Mouse (Mus musculus): ENCODE measurements around the gene Tor1b. TPM values are rescaled to one million over a fixed set of nuclear protein-coding genes. Genes with fewer than 3 reads are reported as not detected.
"Not testable (repeated sequence)": the region's sequence is repeated elsewhere in the genome, so short reads cannot be mapped to it uniquely, and the experiment has no call there.

Tor1b gene
- polyA plus RNA-seq (2016; fragmentation: Nextera tagmentation; extraction: Ambion mirVana) = 21.9 and 22.4 TPM in 2 replicates

DNA sequence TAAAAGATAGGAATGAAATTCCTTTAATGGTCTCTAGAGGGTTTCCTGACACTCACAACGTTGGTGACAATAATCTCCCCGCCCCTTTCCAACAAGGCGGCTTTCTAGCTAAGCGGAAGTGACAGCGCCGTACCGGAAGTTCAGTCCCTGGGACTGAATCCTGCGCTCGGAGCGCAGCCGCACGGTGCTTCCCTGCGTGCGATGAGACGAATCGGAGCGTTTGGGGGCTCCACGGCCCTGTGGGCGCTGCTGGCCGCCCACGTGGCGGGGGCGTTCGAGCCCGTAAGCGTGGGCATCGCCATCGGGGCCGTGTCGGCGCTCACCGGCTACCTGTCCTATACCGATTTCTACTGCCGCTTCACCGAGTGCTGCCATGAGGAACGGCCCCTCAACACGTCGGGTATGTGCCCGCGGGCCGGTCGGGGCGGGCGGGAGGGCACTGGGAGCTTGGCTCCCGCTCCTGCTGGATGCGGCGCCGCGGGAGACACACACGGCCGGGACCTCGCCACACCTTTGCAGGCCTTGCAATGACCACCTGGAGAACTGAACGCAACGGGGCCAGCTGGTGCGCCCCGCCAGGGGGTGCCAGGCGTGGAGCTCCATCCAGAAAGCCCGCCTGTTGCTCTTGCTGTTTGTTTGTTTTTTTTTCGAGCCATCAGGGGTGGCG, at the start of gene Tor1b:
Gene Tor1b (plus strand): TSS at position 136 of the 667 bp plus-strand sequence.
- H3K9me3 ChIP-seq (replicated peaks) = no peaks in the 10 kb centered on the region
- peaks cover 32% of the 10 kb centered on the region for H3K4me1 ChIP-seq
- WGBS = under 1% methylated on average over 60 of the region's 60 CpGs
- peaks cover 35% of the 10 kb centered on the region for H3K36me3 ChIP-seq
- peak within 1 kb of the TSS; percentile 92 for H3K27ac ChIP-seq (replicated peaks)
- no peaks in the 10 kb centered on the region for H3K27me3 ChIP-seq (ENCODE audit: low read depth, poor library complexity, severe bottlenecking)
- DNase-seq (ENCODE audit: low spot score) = peak; percentile 91
- H3K4me3 ChIP-seq = peak within 1 kb of the TSS; percentile 99

DNA sequence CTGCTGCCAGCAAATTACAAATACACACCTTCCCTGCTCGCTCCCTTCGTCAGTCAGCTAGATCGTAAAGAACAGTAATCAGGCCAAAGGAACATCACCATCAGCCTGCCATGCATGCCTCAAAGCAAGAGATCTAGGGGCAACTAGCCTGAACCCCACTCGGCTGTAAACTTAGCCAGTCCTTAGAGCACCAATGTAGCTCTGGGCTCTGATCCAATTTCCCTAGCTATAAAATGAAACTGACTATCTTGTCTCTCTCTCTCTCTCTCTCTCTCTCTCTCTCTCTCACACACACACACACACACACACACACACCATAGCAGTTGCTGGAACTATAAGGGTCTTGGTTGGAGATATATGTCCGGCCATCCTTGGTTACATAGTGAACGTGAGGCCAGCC, 48.5 kb upstream of the Tor1b start:
- no peak overlapping the region for H3K27ac ChIP-seq (replicated peaks)
- WGBS = 92% methylated on average over 6 of the region's 6 CpGs
- no peak overlapping the region for H3K4me3 ChIP-seq
- H3K9me3 ChIP-seq (replicated peaks) = no peaks in the 10 kb centered on the region
- no peaks in the 10 kb centered on the region for H3K36me3 ChIP-seq
- peaks cover 39% of the 10 kb centered on the region for H3K27me3 ChIP-seq (ENCODE audit: low read depth, poor library complexity, severe bottlenecking)
- no peak for DNase-seq (ENCODE audit: low spot score)
- H3K4me1 ChIP-seq = peaks cover 29% of the 10 kb centered on the region

DNA sequence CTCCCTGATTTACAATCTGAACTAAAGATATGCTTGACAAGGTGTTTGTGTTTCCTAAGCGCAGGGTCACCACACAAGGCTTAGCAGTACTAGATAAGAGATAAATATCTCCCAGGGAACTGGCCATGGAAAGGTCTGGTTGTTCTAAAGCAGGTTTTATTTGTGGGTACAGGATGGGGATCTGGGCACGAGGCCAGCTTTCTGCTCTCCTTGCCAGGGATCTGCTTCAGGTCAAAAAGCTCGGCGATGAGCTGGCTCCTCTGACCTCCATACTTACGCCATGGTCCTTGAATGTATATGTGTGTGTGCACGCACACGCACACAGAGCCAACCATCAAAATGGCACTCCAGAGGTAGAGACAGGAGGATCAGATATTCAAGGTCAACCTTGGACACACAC, 47.8 kb upstream of the Tor1b start:
- Histone ChIP-seq H3K27me3 (ENCODE audit: low read depth, poor library complexity, severe bottlenecking) (peaks cover 39% of the 10 kb centered on the region), H3K36me3 (no peaks in the 10 kb centered on the region), H3K9me3 (replicated peaks) (no peaks in the 10 kb centered on the region), H3K4me1 (peaks cover 29% of the 10 kb centered on the region), H3K27ac (replicated peaks) (no peak overlapping the region), H3K4me3 (no peak overlapping the region)
- DNase-seq (ENCODE audit: low spot score) = no peak
- whole genome bisulfite sequencing = 90% methylated on average over 7 of the region's 7 CpGs

DNA sequence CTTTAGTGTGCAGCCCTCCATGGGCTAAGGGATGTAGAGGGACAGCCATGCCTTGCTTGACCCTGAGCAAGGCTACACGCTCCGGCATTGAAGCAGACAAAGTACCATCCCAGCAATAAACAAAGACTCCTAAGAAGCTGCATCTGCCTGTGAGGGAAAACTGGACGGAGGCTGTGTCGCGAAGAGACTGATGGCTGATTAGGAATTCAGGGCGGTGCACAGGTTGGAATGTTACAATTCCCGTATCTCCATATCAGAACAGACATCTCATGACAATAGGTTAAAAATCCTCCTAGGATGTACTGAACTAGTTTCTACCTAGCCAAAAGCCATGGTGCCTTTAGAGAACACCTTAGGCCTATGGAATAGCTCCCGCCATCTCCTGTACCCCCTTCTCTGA, 46.9 kb upstream of the Tor1b start:
- Histone ChIP-seq H3K36me3 (no peaks in the 10 kb centered on the region), H3K9me3 (replicated peaks) (no peaks in the 10 kb centered on the region), H3K27me3 (ENCODE audit: low read depth, poor library complexity, severe bottlenecking) (peaks cover 37% of the 10 kb centered on the region), H3K27ac (replicated peaks) (no peak overlapping the region), H3K4me3 (no peak overlapping the region), H3K4me1 (peaks cover 26% of the 10 kb centered on the region)
- WGBS = 83% methylated on average over 8 of the region's 8 CpGs
- no peak for DNase-seq (ENCODE audit: low spot score)

DNA sequence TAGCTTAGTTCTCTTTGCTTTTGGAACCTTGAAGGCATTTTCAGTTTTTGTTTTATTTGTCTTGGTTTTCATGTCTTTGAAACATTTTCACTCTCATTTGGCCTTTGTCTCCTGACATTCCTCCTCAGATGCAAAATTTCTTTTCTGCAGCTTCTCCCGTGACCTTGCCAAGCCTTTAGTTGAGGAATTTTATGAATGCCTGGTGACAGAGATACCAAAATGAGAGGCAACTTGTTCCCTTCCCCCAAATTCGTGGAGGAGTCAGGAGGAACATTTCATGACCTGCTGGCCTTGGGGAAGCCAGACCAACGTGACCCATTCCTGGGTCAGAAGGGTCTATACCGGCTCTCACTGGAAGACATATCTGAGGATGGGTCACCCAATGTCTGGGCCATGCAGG, 46.1 kb upstream of the Tor1b start:
- Histone ChIP-seq H3K9me3 (replicated peaks) (no peaks in the 10 kb centered on the region), H3K4me3 (no peak overlapping the region), H3K27me3 (ENCODE audit: low read depth, poor library complexity, severe bottlenecking) (peaks cover 30% of the 10 kb centered on the region), H3K27ac (replicated peaks) (no peak overlapping the region), H3K4me1 (peaks cover 21% of the 10 kb centered on the region), H3K36me3 (no peaks in the 10 kb centered on the region)
- WGBS = 67% methylated on average over 4 of the region's 4 CpGs
- DNase-seq (ENCODE audit: low spot score) = no peak

DNA sequence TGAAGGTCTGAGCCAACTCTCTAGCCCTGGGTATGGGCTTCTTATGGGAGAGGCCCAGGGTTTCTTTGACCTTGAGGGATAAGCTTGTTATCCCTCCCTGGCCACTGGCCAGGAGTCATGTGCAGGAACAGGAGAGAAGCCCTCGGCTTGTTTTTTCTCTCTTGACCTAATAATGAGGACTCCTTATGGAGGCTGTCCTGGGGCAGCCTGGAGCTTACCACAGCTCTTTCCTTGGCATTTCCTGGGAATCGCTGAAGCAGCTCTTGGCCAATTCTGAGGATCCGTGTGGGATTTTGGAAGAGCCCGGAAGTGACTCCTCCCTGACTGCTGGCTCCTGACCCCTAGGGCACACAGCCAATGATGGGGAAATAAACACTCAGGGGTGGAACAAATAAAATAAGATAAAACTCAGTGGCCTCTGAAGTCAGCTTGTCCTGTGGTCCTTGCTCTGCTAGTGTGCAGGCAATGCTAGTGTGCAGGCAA, 40.4 kb upstream of the Tor1b start:
- Histone ChIP-seq H3K9me3 (replicated peaks) (no peaks in the 10 kb centered on the region), H3K27me3 (ENCODE audit: low read depth, poor library complexity, severe bottlenecking) (no peaks in the 10 kb centered on the region), H3K4me3 (no peak overlapping the region), H3K36me3 (no peaks in the 10 kb centered on the region), H3K27ac (replicated peaks) (no peak overlapping the region), H3K4me1 (peaks cover 17% of the 10 kb centered on the region)
- WGBS = 65% methylated on average over 4 of the region's 4 CpGs
- no peak for DNase-seq (ENCODE audit: low spot score)

DNA sequence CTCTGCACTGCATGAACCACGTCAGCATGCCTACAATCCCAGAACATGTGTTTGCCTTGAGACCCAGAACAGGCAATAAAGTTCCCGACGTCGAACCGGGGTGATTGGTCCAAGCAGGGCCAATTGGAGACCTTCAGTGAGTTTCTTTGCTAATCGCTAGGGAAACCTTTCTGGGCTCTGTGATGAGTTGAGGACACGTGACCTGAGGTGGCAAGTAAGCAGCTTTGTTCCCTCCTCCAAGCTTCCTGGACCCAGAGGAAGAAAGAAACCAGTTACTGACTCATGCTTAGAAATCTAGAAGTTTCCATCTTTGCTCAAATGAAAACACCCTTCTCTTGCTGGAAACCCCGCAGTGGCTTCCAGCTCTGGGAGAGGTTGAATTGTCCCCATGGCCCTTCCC, 39.7 kb upstream of the Tor1b start:
- no peak overlapping the region for H3K27ac ChIP-seq (replicated peaks)

DNA sequence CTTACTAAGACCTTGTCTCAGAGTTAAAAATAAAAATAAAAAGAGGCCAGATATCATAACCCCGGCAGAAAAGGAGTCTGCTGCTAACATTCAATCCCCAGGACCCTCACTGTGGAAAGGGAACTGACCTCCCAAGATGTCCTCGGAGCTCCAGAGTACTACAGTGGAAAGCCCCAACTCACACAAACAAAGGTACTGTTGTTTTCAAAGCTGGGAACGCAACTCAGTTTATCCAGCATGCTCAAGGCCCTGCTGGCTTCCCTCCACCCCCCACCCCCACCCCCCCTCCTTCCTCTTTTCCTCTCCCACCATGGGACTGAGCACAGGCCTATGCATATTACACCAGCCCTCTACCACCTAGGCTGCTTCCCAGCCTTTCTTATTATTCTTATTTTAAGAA, 37.9 kb upstream of the Tor1b start:
- WGBS = 53% methylated on average over 3 of the region's 3 CpGs
- H3K4me3 ChIP-seq = no peak overlapping the region
- 0 out of 2 replicates have a peak, but pooled peaks cover 6% of the 10 kb centered on the region for H3K27me3 ChIP-seq (ENCODE audit: low read depth, poor library complexity, severe bottlenecking)
- no peak overlapping the region for H3K27ac ChIP-seq (replicated peaks)
- no peak for DNase-seq (ENCODE audit: low spot score)
- peaks cover 33% of the 10 kb centered on the region for H3K4me1 ChIP-seq
- H3K36me3 ChIP-seq = no peaks in the 10 kb centered on the region
- no peaks in the 10 kb centered on the region for H3K9me3 ChIP-seq (replicated peaks)

More for the DNA sequence above, 39.7 kb upstream of the Tor1b start:
- 86% methylated on average over 8 of the region's 8 CpGs for WGBS
- Histone ChIP-seq H3K4me1 (peaks cover 21% of the 10 kb centered on the region), H3K27me3 (ENCODE audit: low read depth, poor library complexity, severe bottlenecking) (0 out of 2 replicates have a peak, but pooled peaks cover 5% of the 10 kb centered on the region), H3K4me3 (no peak overlapping the region), H3K9me3 (replicated peaks) (no peaks in the 10 kb centered on the region), H3K36me3 (no peaks in the 10 kb centered on the region)
- no peak for DNase-seq (ENCODE audit: low spot score)

DNA sequence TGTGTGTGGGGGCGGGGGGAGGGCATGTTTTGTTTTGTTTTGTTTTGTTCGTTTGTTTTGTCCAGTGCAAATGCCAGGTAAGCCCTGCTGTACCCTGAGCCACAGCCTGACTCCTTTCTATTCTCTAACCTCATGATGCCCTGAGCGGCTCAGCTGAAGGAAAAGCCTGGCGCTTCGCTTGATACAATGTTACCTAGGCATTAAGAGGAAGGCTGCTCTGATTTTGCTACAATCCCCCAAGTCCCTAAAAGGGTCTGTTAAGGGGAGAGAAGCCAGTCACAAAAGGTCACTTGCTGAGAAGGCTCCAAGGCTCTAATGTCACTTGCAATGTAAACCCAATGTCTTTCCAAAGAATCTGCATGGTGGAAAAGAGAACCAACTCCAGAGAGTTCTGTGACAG, 37.4 kb upstream of the Tor1b start:
- 76% methylated on average over 5 of the region's 5 CpGs for WGBS

DNA sequence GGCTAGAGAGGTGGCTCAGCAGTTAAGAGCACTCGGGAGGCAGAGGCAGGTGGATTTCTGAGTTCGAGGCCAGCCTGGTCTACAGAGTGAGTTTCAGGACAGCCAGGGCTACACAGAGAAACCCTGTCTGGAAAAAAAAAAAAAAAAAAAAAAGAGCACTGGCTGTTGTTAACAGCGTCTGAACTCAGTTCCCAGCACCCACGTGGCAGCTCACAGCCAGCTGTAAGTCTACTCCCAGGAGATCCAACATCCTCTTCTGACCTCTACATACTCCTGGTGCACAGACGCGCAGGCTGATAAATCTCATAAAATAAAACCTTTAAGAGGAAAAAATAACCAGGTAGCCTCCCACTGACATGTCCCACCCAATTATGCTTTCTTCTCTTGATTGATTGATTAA, 36.8 kb upstream of the Tor1b start:
- not testable (repeated sequence) for H3K4me3 ChIP-seq; H3K36me3 ChIP-seq; DNase-seq (ENCODE audit: low spot score); H3K27me3 ChIP-seq (ENCODE audit: low read depth, poor library complexity, severe bottlenecking); H3K9me3 ChIP-seq (replicated peaks); H3K27ac ChIP-seq (replicated peaks)
- 83% methylated on average over 6 of the region's 6 CpGs for WGBS
- peaks cover 33% of the 10 kb centered on the region for H3K4me1 ChIP-seq

More for the DNA sequence above, 37.4 kb upstream of the Tor1b start:
- no peak overlapping the region for H3K4me3 ChIP-seq
- no peaks in the 10 kb centered on the region for H3K9me3 ChIP-seq (replicated peaks)
- no peaks in the 10 kb centered on the region for H3K36me3 ChIP-seq
- 0 out of 2 replicates have a peak, but pooled peaks cover 6% of the 10 kb centered on the region for H3K27me3 ChIP-seq (ENCODE audit: low read depth, poor library complexity, severe bottlenecking)
- H3K4me1 ChIP-seq = peaks cover 33% of the 10 kb centered on the region
- no peak for DNase-seq (ENCODE audit: low spot score)
- H3K27ac ChIP-seq (replicated peaks) = 0 out of 2 replicates have a peak overlapping the region, but pooled peaks have one; percentile 17

DNA sequence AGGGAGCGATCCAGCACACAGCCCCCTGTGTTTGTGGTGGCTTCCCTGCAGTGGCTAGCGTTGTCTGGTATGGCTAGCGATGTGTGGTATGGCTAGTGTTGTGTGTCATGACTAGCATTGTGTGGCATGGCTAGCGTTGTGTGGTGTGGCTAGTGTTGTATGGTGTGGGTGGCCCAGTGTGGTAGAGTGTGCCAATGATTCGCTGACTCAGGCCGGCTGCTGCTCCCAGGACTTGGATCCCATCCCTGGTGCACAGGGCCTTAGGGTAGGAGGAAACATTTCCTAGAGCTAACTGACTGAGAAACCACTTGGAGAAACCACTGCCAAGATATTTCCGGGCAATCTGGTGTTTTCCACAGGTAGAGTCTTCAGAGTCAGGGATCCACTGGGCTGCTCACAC, 35.1 kb upstream of the Tor1b start:
- Histone ChIP-seq H3K27me3 (ENCODE audit: low read depth, poor library complexity, severe bottlenecking) (0 out of 2 replicates have a peak, but pooled peaks cover 6% of the 10 kb centered on the region), H3K4me3 (no peak overlapping the region), H3K27ac (replicated peaks) (0 out of 2 replicates have a peak overlapping the region, but pooled peaks have one; percentile 2), H3K4me1 (peaks cover 28% of the 10 kb centered on the region), H3K9me3 (replicated peaks) (no peaks in the 10 kb centered on the region), H3K36me3 (no peaks in the 10 kb centered on the region)
- 87% methylated on average over 7 of the region's 7 CpGs for WGBS
- no peak for DNase-seq (ENCODE audit: low spot score)

DNA sequence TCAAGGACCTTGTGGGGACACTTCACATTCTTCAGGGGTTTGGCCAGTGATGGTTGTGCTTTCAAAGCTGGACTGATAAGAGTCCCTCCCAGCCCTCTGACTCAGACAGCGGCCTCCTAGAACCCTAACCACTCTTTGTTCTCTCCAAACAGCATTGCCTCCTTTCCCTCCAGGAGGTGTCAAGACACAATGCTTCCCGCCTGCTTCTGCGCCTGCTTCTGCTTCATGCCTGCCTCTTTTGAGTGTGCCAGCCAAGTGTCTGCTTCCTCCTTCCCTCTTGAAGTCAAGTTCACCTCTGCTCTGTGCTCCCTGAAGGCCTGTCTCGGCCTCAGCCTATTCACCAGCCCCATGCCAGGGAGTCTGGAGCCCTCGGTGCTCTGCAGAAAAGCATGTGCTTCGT, 34.6 kb upstream of the Tor1b start:
- no peak overlapping the region for H3K4me3 ChIP-seq
- WGBS = 65% methylated on average over 6 of the region's 6 CpGs
- H3K27me3 ChIP-seq (ENCODE audit: low read depth, poor library complexity, severe bottlenecking) = 0 out of 2 replicates have a peak, but pooled peaks cover 6% of the 10 kb centered on the region
- peaks cover 28% of the 10 kb centered on the region for H3K4me1 ChIP-seq
- peak overlapping the region; percentile 46; the same call in 1 of the 2 replicates for H3K27ac ChIP-seq (replicated peaks)
- H3K9me3 ChIP-seq (replicated peaks) = no peaks in the 10 kb centered on the region
- H3K36me3 ChIP-seq = no peaks in the 10 kb centered on the region
- DNase-seq (ENCODE audit: low spot score) = no peak

DNA sequence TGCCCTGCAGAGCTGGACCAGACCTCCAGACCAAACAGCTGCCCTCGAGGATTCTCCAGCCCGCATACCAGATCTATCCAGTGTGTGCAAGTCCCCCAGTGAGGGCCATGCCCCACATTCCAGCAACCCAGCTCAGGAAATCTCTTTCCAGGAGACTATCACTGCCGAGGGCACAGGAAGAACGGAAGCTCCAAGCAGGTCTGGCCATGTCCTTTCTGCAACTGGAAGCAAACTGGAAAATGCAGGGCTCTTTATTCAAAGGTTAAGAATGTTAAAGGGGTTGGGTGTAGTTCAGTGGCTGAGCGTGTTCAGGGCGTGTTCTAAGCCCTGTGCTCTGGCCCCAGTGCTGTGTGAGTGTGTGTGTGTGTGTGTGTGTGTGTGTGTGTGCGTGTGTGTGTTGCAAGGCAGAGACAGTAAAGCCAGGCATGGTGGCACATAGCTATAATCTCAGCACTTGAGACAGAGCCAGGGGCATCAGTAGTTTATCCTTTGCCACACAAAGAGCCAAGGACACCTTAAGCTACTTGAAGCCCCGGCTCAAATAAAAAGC, 33.9 kb upstream of the Tor1b start:
- Histone ChIP-seq H3K9me3 (replicated peaks) (no peaks in the 10 kb centered on the region), H3K36me3 (no peaks in the 10 kb centered on the region), H3K27me3 (ENCODE audit: low read depth, poor library complexity, severe bottlenecking) (0 out of 2 replicates have a peak, but pooled peaks cover 6% of the 10 kb centered on the region), H3K4me1 (peaks cover 28% of the 10 kb centered on the region), H3K27ac (replicated peaks) (peak overlapping the region; percentile 46), H3K4me3 (no peak overlapping the region)
- DNase-seq (ENCODE audit: low spot score) = peak; percentile 43
- WGBS = 58% methylated on average over 8 of the region's 8 CpGs

Data from midbrain, embryonic 10.5 days (tissue).